Mouse (Mus musculus) adipocyte (in vitro differentiated cells): Measurements from ENCODE around the gene Bglap.
"Not testable (repeated sequence)": the region's sequence is repeated elsewhere in the genome, so short reads cannot be mapped to it uniquely, and the experiment has no call there.

Experiments used
- DNase-seq: peaks from one replicate; pipeline ENCODE4 v3.0.0-alpha.2; 2016; ENCODE audit warnings: low spot score

Bglap gene

DNA sequence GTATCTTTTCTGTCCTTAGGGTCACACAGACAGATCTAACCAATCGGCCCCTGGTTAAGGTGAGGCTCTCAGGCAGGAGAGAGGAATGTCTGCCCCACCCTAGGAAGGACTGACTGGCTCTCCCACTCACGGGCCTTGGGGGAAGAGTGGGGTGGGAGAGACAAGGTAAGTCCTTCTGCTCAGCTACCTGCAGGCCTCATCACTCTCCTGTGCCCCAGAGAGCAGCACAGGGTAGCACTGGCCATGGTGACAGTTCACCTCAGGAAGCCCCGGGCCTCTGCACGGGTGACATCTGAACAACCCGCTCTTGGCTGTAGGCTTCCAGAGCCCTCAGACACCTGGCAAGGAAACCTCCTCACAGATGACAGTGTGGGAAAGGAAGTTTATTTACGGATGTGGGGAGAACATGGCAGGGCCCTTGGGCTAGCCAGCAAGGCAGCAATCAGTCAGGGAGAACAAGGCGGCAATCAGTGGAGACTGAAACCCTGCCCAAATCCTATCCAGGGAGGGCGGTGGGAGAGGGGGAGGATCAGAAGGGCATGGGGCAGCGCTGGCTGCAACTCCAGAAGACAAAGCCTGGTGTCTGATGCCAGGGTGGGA, 9.6 kb upstream of the Bglap start:
- DNase-seq, result no peak

GRCm38 (mm10) chr3:88382383-88382782, 1.9 kb downstream of the Bglap start:
- not testable (repeated sequence) for DNase-seq

DNA sequence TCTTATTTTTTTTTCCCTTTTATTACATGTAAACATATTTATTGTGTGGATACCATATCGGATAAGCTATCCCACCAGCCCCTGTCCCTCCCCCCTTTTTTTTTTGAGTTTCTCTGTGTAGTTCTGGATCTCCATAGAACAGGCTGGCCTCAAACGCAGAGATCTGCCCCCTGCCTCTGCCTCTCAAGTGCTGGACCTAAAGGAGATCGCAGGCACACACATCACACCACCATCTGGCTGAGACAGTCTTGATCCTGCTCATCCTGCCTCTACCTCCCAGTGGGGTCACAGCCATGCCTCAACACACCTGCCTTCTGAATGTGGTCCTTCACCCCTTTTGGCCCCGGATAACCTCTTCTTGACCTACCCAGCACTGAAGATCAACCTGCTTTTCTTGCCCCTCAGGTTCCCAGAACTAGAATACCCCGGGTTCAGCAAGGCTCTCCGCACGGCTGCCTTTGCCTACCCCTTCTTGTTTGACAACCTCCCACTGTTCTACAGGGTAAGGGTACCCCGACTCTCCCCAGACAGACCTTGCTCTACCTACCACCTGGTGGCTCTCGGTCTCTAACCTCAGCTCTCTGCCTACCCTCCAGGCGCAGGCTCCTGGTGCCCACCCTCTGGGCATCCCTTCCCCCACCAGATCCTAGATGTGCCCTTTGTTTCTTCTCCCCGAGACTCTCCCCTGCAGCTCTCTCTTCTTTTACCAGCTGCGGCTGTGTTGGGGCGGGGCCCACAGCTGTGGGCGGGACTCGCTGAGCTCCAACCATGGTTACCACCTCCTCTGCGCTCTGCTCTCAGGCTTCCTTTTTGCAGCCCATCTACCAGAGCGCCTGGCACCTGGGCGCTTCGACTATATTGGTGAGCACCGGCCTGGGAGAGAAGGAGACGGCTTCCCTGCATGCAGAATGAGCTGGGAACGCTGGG, 2.6 kb downstream of the Bglap start:
- DNase-seq, result not testable (repeated sequence)

GRCm38 (mm10) chr3:88378599-88378998, 5.7 kb downstream of the Bglap start, which contains the start of gene Bglap2:
Bglap2 (minus strand) TSS chr3:88378699.
- not testable (repeated sequence) for DNase-seq

DNA sequence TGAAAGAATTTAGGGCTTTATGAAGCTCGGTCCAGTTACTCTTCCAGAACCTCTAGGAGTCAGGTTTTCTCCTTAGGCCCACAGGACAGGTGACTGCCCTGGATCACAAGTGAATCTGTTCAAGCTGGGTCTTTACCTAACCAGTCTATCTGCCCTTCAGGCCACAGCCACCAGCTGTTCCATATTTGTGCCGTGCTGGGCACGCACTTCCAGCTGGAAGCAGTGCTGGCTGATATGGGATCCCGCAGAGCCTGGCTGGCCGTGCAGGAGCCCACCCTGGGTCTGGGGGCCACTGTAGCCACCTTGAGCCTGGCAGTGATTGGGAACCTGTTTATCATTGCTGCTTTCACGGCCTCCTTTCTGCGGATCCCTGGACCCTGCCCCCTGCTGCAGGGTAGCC, 7.6 kb downstream of the Bglap start:
- not testable (repeated sequence) for DNase-seq

DNA sequence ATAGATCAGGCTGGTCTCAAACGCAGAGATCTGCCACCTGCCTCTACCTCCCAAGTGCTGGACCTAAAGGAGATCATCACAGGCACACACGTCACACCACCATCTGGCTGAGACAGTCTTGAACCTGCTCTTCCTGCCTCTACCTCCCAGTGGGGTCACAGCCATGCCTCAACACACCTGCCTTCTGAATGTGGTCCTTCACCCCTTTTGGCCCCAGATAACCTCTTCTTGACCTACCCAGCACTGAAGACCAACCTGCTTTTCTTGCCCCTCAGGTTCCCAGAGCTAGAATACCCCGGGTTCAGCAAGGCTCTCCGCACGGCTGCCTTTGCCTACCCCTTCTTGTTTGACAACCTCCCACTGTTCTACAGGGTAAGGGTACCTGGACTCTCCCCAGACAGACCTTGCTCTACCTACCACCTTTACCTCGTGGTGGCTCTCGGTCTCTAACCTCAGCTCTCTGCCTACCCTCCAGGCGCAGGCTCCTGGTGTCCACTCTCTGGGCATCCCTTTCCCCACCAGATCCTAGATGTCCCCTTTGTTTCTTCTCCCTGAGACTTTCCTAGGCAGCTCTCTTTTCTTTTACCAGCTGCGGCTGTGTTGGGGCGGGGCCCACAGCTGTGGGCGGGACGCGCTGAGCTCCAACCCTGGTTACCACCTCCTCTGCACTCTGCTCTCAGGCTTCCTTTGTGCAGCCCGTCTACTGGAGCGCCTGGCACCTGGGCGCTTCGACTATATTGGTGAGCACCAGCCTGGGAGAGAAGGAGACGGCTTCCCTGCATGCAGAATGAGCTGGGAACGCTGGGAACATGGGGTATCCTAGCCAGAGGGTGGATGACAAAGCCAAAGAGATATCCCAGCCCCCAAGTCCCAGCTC, 8.3 kb downstream of the Bglap start:
- DNase-seq, result not testable (repeated sequence)

DNA sequence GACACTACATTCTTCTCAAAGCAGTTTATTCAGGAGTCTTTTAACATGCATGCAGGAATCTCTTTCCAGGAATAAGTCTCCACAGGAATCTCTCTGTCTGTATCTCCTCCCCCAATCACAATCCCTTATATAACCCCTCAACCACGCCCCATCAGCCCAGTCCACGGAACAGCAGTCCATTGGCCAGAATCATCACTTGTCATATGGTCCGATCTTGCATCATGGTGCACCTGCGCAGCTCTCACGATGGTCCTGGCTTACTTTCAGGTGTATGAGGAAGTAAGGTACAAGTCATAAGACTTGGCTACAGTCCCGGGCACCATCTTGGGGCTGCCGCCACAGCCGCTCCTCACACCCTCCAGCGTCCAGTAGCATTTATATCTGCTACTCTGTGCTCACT, 11.6 kb downstream of the Bglap start, which contains the start of gene Bglap3:
Gene Bglap3, minus strand, starts transcription at position 101 of the 400 bp plus-strand sequence.
- DNase-seq, result not testable (repeated sequence)

GRCm38 (mm10) chr3:88368511-88368910, 15.8 kb downstream of the Bglap start:
- DNase-seq, result not testable (repeated sequence)

DNA sequence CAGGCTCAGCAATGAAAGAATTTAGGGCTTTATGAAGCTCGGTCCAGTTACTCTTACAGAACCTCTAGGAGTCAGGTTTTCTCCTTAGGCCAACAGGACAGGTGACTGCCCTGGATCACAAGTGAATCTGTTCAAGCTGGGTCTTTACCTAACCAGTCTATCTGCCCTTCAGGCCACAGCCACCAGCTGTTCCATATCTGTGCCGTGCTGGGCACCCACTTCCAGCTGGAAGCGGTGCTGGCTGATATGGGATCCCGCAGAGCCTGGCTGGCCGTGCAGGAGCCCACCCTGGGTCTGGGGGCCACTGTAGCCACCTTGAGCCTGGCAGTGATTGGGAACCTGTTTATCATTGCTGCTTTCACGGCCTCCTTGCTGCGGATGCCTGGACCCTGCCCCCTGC, 16.7 kb downstream of the Bglap start:
- not testable (repeated sequence) for DNase-seq

DNA sequence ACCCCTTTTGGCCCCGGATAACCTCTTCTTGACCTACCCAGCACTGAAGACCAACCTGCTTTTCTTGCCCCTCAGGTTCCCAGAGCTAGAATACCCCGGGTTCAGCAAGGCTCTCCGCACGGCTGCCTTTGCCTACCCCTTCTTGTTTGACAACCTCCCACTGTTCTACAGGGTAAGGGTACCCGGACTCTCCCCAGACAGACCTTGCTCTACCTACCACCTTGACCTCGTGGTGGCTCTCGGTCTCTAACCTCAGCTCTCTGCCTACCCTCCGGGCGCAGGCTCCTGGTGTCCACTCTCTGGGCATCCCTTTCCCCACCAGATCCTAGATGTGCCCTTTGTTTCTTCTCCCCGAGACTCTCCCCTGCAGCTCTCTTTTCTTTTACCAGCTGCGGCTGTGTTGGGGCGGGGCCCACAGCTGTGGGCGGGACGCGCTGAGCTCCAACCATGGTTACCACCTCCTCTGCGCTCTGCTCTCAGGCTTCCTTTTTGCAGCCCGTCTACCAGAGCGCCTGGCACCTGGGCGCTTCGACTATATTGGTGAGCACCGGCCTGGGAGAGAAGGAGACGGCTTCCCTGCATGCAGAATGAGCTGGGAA, 17.3 kb downstream of the Bglap start:
- not testable (repeated sequence) for DNase-seq

DNA sequence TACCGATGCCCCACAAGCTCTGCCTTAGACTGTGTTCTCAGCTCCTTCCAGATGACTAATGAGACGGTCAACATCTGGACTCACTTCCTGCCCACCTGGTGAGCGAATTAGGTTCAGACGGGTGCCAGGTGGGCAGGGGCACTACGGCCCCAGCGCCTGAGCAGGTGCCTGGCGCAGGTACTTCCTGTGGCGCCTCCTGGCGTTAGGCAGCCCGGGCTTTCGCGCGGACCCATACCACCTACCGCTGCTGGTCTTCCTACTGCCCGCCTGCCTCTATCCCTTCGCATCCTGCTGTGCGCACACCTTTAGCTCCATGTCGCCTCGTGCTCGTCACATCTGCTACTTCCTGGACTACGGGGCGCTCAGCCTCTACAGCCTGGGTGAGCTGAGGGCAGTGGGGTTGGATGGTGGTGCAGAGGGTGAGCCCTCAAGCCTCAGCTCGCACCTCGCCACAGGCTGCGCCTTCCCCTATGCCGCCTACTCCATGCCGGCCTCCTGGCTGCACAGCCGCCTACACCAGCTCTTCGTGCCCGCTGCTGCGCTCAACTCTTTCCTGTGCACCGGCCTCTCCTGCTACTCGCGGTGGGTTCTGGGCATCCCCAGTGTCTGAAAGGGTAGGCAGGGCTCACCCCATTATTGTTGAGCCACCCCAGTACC, 18.4 kb downstream of the Bglap start:
- DNase-seq, result no peak

- DNase-seq, result no peak
Measured at GRCm38 (mm10) chr3:88364337-88364736, 19.9 kb downstream of the Bglap start, which contains the start of gene Paqr6. Paqr6 (plus strand) TSS chr3:88364584.

DNA sequence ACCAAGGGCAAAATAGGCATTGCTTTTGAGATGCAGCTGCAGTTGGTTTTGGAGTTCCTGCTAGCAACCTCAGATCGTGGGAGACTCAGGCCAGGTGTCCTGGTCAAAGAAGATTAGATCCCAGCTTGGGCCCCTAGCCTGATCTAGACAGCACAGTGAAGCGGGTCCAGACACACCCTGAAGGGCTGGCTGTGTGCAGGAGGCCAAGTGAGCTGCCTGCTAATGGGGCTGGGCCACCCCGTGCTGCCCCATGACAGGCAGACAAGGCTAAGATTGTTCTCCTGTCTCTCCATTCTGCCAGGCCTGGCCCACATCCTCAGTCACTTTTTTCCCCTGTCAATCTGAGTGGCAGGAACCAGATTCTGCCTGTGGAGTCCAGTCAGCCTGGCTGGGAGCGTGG, 20.6 kb downstream of the Bglap start:
- no peak for DNase-seq

DNA sequence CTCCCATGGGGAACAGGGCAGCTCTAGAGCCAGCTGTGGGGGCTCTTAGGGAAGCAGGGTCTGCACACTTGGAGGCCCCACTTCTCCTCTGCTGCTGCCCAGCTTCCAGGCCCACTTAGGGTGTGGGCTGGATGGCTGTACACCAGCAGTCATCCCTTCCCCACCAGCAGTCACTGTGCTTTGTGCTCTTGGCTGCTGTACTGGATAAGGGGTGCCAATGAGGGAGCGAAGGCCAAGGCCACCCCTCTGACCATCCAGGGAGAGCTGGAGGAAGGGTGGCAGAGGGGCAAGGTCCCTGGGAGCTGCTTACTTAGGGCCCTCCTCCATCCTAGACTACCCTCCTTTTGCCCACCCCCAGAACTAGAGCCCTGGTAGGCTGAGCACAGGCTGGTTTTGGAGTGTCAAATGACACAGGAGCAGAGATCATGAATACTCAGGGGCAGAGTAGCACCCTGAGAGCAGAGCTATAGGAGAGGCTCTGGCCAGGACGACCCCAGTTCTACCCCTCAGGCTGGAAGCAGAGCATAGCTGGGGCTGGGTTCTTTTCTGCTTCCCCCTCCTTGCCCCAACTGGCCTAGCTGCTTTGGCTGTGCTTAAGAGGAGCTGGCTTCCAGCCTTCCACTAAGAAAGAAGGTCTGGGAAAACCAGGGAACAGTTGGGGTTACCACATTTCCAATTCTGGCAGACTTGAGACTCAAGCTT, 22.5 kb downstream of the Bglap start:
- DNase-seq, result no peak

DNA sequence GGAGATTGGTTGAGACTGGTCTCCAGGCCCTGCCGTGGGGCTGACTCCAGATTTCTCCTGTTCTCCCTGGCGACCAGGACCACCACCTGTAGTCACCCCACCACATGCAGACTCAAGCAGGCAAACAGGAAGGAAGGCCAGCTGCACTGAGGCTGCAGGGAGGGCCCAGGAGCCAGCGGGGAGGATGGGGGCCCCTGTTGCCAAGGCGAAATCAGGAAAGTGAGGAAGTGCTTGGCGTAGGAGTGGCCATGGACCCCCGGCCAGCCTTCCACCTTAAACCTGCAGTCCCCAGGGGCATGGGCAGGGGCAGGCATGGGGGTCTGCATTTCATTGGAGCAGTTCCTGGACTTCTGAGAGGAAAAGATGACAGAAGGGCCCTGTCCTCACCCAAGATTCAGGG, 23.2 kb downstream of the Bglap start:
- DNase-seq, result no peak

DNA sequence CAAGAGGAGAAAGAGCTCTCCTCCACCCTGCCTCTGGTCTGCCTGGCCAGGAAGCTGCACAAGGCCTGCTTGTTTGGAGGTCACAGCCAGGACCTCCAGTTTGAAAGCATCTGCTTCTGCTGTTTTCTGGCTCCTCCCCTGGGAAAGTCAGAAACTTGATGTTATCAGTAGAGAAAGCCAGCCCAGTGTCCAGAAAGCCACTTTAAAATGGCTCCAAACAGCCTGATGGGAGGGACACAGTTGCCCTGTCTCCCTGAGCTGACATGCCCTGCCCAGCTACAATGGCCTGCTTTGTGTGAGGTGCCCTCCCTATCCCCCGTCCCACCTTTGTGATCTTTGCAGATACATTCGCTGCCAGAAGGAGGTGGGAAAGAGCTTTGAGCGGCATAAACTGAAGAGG, 24.3 kb downstream of the Bglap start:
- no peak for DNase-seq

GRCm38 (mm10) chr3:88359584-88359983, 24.7 kb downstream of the Bglap start:
- no peak for DNase-seq

DNA sequence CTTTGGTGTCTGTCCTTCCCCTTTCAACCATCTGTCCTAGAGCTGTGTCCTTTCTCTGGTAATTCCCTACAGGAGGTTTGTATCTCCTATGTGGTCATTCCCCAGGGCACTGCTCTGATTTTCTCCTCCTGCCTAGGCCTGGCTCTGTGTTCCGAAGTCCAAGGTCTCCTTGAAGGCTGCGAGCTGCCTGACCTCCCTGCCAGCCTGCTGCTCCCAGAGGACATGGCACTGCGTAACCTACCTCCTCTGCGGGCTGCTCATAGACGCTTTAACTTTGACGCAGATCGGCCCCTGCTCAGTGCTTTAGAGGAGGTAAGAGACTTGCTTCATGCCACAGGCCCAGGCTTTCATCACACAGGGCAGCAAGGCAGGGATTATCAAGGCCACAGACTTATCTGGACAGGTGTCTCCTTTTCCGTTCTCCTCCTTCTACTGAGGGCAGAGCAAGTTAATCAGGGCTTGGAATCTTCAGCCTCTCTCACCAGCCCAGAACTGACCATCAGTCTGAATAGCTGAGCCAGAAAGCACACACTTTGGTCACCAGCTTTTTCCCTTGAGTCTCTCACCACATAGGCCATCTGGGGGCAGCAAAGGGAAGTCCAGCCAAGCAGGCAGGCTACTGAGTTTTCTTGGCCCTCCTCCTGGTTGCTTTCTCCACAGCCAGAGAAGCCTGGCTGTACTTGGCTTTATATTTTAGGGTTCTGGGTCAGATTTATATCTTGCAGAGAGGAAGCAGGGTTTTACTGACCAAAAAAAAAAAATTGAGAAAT, 29.7 kb downstream of the Bglap start:
- peak; percentile 84 for DNase-seq

DNA sequence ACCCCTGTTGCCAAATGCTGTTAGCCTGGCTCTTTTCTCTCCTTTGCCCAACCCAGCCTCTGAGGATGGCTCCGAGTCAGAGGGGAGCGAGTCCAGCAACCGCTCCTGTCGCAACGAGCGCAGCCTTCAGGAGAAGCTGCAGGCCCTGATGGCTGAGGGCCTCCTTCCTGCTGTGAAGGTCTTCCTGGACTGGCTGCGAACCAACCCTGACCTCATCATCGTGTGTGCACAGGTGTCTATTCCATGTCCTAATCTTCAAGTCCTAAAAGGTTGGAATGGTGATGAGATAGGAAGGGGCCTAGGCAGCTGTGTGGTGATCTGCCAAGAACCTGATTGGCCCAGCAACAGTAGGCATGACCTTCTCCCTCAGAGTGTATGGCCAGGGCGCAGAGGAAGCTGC, 31.4 kb downstream of the Bglap start:
- DNase-seq, result no peak

- no peak for DNase-seq
Measured at GRCm38 (mm10) chr3:88350732-88351131, 33.5 kb downstream of the Bglap start.
